Mouse (Mus musculus): Measurements from ENCODE around the gene Ttc7. TPM values are rescaled to one million over a fixed set of nuclear protein-coding genes. Genes with fewer than 3 reads are reported as not detected.
A peak's percentile ranks its signal among the peaks of the same experiment; 100 is the strongest.

Ttc7 gene
- polyA plus RNA-seq, 1 experiment from 2014 or later: 4.9 TPM

GRCm38 (mm10) chr17:87335152-87335551 lies 52.5 kb downstream of the Ttc7 start:
- Histone ChIP-seq H3K9ac (no peak overlapping the region), H3K36me3 (replicated peaks) (no peaks in the 10 kb centered on the region), H3K4me2 (no peak overlapping the region), H3K4me1 (peaks cover 27% of the 10 kb centered on the region), H3K4me3 (no peak overlapping the region), H3K27ac (no peak overlapping the region), H3K27me3 (replicated peaks) (no peaks in the 10 kb centered on the region), H3K9me3 (no peaks in the 10 kb centered on the region)
- no peak for ATAC-seq (replicated peaks)
- WGBS: 91% methylated on average over 14 of the region's 14 CpGs

- Histone ChIP-seq H3K36me3 (replicated peaks) (no peaks in the 10 kb centered on the region), H3K9me3 (no peaks in the 10 kb centered on the region), H3K27me3 (replicated peaks) (no peaks in the 10 kb centered on the region), H3K4me2 (no peak overlapping the region), H3K27ac (no peak overlapping the region), H3K9ac (no peak overlapping the region), H3K4me3 (no peak overlapping the region), H3K4me1 (peaks cover 22% of the 10 kb centered on the region)
- 83% methylated on average over 2 of the region's 2 CpGs for WGBS
- no peak for ATAC-seq (replicated peaks)
Measured at GRCm38 (mm10) chr17:87335727-87336126, 53.0 kb downstream of the Ttc7 start.

DNA sequence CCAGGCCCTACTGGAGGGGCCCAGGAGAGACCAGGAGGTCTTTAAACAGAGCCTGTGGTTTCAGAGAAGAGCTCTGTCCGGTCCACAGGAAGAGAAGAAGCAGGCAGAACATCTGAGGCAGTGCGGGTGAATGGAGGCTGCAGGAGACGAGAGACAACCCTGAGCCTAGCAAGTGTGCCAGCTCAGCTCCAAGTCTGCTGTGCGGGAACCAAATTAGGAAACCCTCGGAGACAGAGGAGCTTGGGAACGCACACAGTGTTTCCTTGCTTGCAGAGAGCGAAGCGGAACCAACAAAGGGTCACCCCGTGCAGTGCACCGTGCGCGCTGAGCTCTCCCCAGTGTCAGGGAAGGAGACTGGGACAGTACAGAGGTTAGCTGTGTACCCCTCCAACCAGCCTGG lies 54.2 kb downstream of the Ttc7 start:
- no peak overlapping the region for H3K4me2 ChIP-seq
- H3K27ac ChIP-seq: no peak overlapping the region
- no peak overlapping the region for H3K9ac ChIP-seq
- H3K27me3 ChIP-seq (replicated peaks): no peaks in the 10 kb centered on the region
- peaks cover 10% of the 10 kb centered on the region for H3K4me1 ChIP-seq
- H3K9me3 ChIP-seq: no peaks in the 10 kb centered on the region
- H3K36me3 ChIP-seq (replicated peaks): no peaks in the 10 kb centered on the region
- no peak overlapping the region for H3K4me3 ChIP-seq
- 80% methylated on average over 12 of the region's 12 CpGs for WGBS
- no peak for ATAC-seq (replicated peaks)

GRCm38 (mm10) chr17:87337683-87338082 lies 55.0 kb downstream of the Ttc7 start:
- H3K4me2 ChIP-seq: no peak overlapping the region
- peaks cover 2% of the 10 kb centered on the region for H3K4me1 ChIP-seq
- no peaks in the 10 kb centered on the region for H3K9me3 ChIP-seq
- 93% methylated on average over 7 of the region's 7 CpGs for WGBS
- no peak overlapping the region for H3K4me3 ChIP-seq
- no peak overlapping the region for H3K27ac ChIP-seq
- no peak overlapping the region for H3K9ac ChIP-seq
- no peaks in the 10 kb centered on the region for H3K27me3 ChIP-seq (replicated peaks)
- no peak for ATAC-seq (replicated peaks)
- no peaks in the 10 kb centered on the region for H3K36me3 ChIP-seq (replicated peaks)

GRCm38 (mm10) chr17:87339122-87339521 lies 56.4 kb downstream of the Ttc7 start:
- H3K9ac ChIP-seq: no peak overlapping the region
- H3K4me3 ChIP-seq: no peak overlapping the region
- no peaks in the 10 kb centered on the region for H3K9me3 ChIP-seq
- no peaks in the 10 kb centered on the region for H3K27me3 ChIP-seq (replicated peaks)
- no peak for ATAC-seq (replicated peaks)
- H3K27ac ChIP-seq: no peak overlapping the region
- no peaks in the 10 kb centered on the region for H3K36me3 ChIP-seq (replicated peaks)
- no peak overlapping the region for H3K4me2 ChIP-seq
- 94% methylated on average over 1 of the region's 1 CpGs for WGBS
- H3K4me1 ChIP-seq: no peaks in the 10 kb centered on the region

DNA sequence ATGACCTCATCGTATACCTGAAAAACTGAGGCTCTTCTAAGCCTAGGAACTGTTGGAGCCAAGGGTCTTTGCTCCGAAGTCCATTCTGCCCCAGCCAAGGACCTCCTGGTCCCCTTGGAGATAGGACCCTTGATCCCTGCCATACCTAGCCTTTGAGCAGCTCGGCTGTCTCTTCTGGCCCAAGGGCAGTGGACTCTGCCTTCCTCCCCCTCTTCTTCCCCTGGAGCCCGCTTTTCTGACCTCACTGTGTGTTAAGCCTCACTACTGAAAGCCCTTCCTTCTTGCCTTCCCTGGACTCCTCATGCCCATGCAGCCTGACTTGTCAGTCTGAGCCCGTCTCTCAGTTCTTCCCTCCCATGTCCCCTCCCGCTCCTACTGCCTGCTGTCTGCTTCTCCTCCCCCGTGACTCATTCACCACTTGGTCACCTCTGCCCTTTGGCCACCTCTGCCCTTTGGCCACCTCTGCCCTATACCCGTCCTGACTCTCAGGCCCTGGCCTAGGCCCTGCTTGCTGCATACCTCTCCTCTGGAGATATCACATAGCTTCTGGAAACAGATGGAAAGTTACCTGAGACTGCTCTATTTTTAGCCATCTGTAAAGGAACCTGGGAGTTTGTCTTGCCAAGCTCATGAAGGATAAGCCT lies 60.5 kb downstream of the Ttc7 start:
- 79% methylated on average over 8 of the region's 8 CpGs for WGBS
- Histone ChIP-seq H3K9me3 (no peaks in the 10 kb centered on the region), H3K4me2 (no peak overlapping the region), H3K27ac (no peak overlapping the region), H3K27me3 (replicated peaks) (no peaks in the 10 kb centered on the region), H3K4me3 (no peak overlapping the region), H3K9ac (no peak overlapping the region), H3K36me3 (replicated peaks) (no peaks in the 10 kb centered on the region), H3K4me1 (no peaks in the 10 kb centered on the region)
- ATAC-seq (replicated peaks): no peak

DNA sequence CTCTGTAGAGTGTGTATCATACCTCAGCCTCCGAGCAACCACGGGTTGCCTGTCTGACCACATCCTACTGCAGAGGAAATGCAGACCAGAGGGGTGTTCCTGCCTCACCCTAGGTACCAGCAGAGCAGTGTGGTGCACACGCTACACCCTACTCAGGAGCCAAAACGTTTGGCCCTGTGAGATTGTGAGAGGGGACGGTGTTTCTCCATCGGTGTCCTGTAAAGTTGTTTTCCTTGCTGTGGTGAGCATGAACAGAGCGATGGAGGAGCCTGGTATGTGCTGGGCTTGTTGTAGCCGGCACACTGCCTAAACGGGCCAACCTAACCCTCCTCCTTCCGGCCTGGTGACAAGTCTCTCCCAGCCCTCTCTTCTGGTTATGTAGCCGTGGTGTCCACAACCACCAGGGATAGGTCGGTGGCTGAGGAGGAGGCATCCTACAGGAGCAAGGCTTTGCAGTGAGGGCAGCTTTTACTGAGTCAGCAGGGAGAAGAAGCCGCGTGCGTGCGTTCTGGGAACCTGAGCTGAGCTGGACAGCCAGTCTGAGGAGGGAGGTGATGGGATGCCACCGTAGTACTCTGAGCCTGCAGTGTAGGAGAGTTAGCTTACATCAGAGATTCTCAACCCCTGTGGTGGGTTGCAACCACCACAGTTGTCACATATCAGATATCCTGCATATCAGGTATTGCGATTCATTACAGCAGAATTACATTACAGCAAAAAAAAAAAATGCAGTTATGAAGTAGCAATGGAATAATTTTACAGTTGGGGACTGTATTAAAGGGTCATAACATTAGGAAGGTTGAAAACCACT lies 62.0 kb downstream of the Ttc7 start:
- ATAC-seq (replicated peaks): 0 out of 2 replicates have a peak, but pooled peaks have one; percentile 8
- Histone ChIP-seq H3K4me1 (no peaks in the 10 kb centered on the region), H3K36me3 (replicated peaks) (no peaks in the 10 kb centered on the region), H3K9ac (no peak overlapping the region), H3K4me3 (no peak overlapping the region), H3K27ac (no peak overlapping the region), H3K9me3 (no peaks in the 10 kb centered on the region), H3K4me2 (no peak overlapping the region), H3K27me3 (replicated peaks) (no peaks in the 10 kb centered on the region)
- WGBS: 71% methylated on average over 18 of the region's 18 CpGs

DNA sequence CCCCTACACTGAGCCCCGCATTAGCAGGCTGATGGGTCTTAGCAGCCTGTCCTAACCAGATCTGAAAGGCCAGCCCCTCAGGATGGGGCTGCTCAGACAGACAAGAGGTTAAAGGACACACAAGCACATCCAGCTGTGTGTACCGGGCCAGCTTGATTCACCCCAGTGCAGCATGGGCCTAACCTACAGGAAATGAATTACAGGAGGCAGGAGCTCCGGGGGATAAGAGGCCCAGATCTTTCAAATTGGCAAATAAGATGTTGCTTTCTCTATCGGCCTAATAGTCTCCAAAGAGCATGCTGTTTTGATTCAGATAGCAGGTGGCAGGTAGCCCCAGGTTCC lies 62.5 kb downstream of the Ttc7 start:
- WGBS: 54% methylated on average over 4 of the region's 4 CpGs
- Histone ChIP-seq H3K27ac (no peak overlapping the region), H3K4me3 (no peak overlapping the region), H3K4me2 (no peak overlapping the region), H3K9ac (no peak overlapping the region), H3K4me1 (no peaks in the 10 kb centered on the region), H3K36me3 (replicated peaks) (no peaks in the 10 kb centered on the region), H3K27me3 (replicated peaks) (no peaks in the 10 kb centered on the region), H3K9me3 (no peaks in the 10 kb centered on the region)
- no peak for ATAC-seq (replicated peaks)

DNA sequence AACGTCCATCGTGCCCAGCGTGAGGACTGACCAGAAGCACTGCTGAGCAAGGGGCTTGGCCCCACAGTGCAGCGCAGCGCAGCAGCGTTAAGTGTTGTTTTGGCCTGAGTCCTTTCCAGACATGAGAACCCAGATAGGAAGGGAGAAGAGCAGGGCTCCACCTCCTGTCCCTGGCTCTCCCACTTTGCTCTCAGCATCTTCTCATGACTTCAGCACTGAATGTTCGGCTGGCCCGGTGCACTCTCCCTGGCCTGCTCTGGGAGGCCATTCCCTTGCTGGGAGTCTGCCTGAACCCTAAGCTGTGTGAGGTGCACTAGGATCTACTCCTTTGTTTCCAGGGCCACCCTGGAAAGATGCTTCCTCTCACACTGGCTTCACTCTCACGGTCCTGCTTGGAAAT lies 65.7 kb downstream of the Ttc7 start:
- 38% methylated on average over 9 of the region's 9 CpGs for WGBS
- ATAC-seq (replicated peaks): no peak

DNA sequence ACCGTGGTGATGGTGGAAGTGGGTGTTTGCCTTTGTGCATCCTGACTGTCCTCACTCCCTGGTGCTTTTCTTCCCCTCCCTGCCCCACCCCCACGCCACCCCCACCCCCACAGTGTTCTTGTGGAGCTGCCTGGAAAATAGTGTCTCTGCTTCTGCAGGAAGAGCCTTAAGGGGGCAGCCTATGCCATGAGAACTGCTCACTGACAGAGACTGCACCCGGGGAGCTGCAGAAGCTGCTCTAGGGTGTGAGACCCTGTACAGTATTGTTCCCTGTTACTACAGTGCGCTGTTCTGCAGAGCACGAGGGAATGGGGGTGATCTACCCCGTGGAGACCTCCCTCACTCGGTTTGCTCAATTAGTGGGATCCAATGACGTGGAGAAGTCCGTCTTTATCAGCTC lies 66.4 kb downstream of the Ttc7 start:
- Histone ChIP-seq H3K4me3 (no peak overlapping the region), H3K27ac (no peak overlapping the region), H3K4me2 (no peak overlapping the region), H3K36me3 (replicated peaks) (no peaks in the 10 kb centered on the region), H3K9ac (no peak overlapping the region), H3K9me3 (no peaks in the 10 kb centered on the region), H3K4me1 (peaks cover 26% of the 10 kb centered on the region), H3K27me3 (replicated peaks) (no peaks in the 10 kb centered on the region)
- peak; percentile 33; the same call in 1 of the 2 replicates for ATAC-seq (replicated peaks)
- WGBS: 23% methylated on average over 9 of the region's 9 CpGs

More for the DNA sequence above, 65.7 kb downstream of the Ttc7 start:
- H3K9me3 ChIP-seq: no peaks in the 10 kb centered on the region
- H3K9ac ChIP-seq: no peak overlapping the region
- H3K4me2 ChIP-seq: no peak overlapping the region
- H3K27me3 ChIP-seq (replicated peaks): no peaks in the 10 kb centered on the region
- H3K4me1 ChIP-seq: peaks cover 26% of the 10 kb centered on the region
- H3K4me3 ChIP-seq: no peak overlapping the region
- H3K27ac ChIP-seq: no peak overlapping the region
- no peaks in the 10 kb centered on the region for H3K36me3 ChIP-seq (replicated peaks)

- Histone ChIP-seq H3K4me1 (peaks cover 26% of the 10 kb centered on the region), H3K4me2 (no peak overlapping the region), H3K4me3 (no peak overlapping the region), H3K36me3 (replicated peaks) (no peaks in the 10 kb centered on the region), H3K27ac (no peak overlapping the region), H3K9ac (no peak overlapping the region), H3K9me3 (no peaks in the 10 kb centered on the region), H3K27me3 (replicated peaks) (no peaks in the 10 kb centered on the region)
- 70% methylated on average over 9 of the region's 9 CpGs for WGBS
- ATAC-seq (replicated peaks): no peak
Measured at GRCm38 (mm10) chr17:87349575-87349974, 66.9 kb downstream of the Ttc7 start.

GRCm38 (mm10) chr17:87350471-87351240 lies 68.0 kb downstream of the Ttc7 start:
- Histone ChIP-seq H3K4me1 (peaks cover 26% of the 10 kb centered on the region), H3K27me3 (replicated peaks) (no peaks in the 10 kb centered on the region), H3K9me3 (no peaks in the 10 kb centered on the region), H3K36me3 (replicated peaks) (no peaks in the 10 kb centered on the region), H3K9ac (no peak overlapping the region), H3K4me3 (no peak overlapping the region), H3K4me2 (no peak overlapping the region), H3K27ac (no peak overlapping the region)
- 62% methylated on average over 13 of the region's 13 CpGs for WGBS
- no peak for ATAC-seq (replicated peaks)

Measured in midbrain, embryonic 15.5 days (tissue).